Mouse (Mus musculus) right cerebral cortex, adult 2 months (tissue): ENCODE data around the gene Gm15155.
"Not testable (repeated sequence)": the region's sequence is repeated elsewhere in the genome, so short reads cannot be mapped to it uniquely, and the experiment has no call there.

Experiments used
- DNase-seq, 2 experiments: peaks; one replicate each; pipeline ENCODE4 v3.0.0; 2021 to 2022; ENCODE audit warnings: low spot score in 2 of 2

Gene Gm15155

GRCm38 (mm10) chrX:155624341-155624841 is at the start of gene Gm15155:
TSS of gene Gm15155 (plus strand) at chrX:155624741.
- DNase-seq = peak; percentile 34 to 42

GRCm38 (mm10) chrX:155579791-155580190 is 44.8 kb upstream of the Gm15155 start:
- DNase-seq = no peak

GRCm38 (mm10) chrX:155584586-155584985 is 40.0 kb upstream of the Gm15155 start:
- no peak for DNase-seq

- DNase-seq = no peak
Observed at GRCm38 (mm10) chrX:155591490-155591889, 33.1 kb upstream of the Gm15155 start.

- no peak for DNase-seq
Observed at GRCm38 (mm10) chrX:155592467-155592866, 32.1 kb upstream of the Gm15155 start.

- no peak for DNase-seq
Observed at GRCm38 (mm10) chrX:155594685-155595084, 29.9 kb upstream of the Gm15155 start.

GRCm38 (mm10) chrX:155596390-155596789 is 28.2 kb upstream of the Gm15155 start:
- DNase-seq = no peak

GRCm38 (mm10) chrX:155601196-155601595 is 23.3 kb upstream of the Gm15155 start:
- peak; percentile 51 to 67 for DNase-seq

- DNase-seq = peak in 1 of 2 experiments; percentile 4
Observed at GRCm38 (mm10) chrX:155622527-155622926, 2.0 kb upstream of the Gm15155 start.

- DNase-seq = peak in 1 of 2 experiments; percentile 31
Observed at GRCm38 (mm10) chrX:155622961-155623599, 1.5 kb upstream of the Gm15155 start.

GRCm38 (mm10) chrX:155623701-155624281 is 750 bp upstream of the Gm15155 start, which contains the start of gene Ptchd1:
TSS of gene Ptchd1 (minus strand) at chrX:155623814.
- peak in 1 of 2 experiments; percentile 14 for DNase-seq

- no peak for DNase-seq
Observed at GRCm38 (mm10) chrX:155624895-155625294, 354 bp downstream of the Gm15155 start.

- DNase-seq = peak; percentile 9 to 15
Observed at GRCm38 (mm10) chrX:155625671-155626196, 1.2 kb downstream of the Gm15155 start.

GRCm38 (mm10) chrX:155643975-155644374 is 19.4 kb downstream of the Gm15155 start:
- DNase-seq = peak; percentile 14 to 22

- no peak for DNase-seq
Observed at GRCm38 (mm10) chrX:155645975-155646374, 21.4 kb downstream of the Gm15155 start.

- DNase-seq = no peak
Observed at GRCm38 (mm10) chrX:155657971-155658370, 33.4 kb downstream of the Gm15155 start.

GRCm38 (mm10) chrX:155690440-155690839 is 65.9 kb downstream of the Gm15155 start:
- DNase-seq = not testable (repeated sequence)

- DNase-seq = no peak
Observed at GRCm38 (mm10) chrX:155724157-155724556, 99.6 kb downstream of the Gm15155 start.

- no peak for DNase-seq
Observed at GRCm38 (mm10) chrX:155728387-155728786, 103.8 kb downstream of the Gm15155 start.

- no peak for DNase-seq
Observed at GRCm38 (mm10) chrX:155888118-155888517, 263.6 kb downstream of the Gm15155 start.

- no peak for DNase-seq
Observed at GRCm38 (mm10) chrX:155900040-155900439, 275.5 kb downstream of the Gm15155 start.

- no peak for DNase-seq
Observed at GRCm38 (mm10) chrX:155901742-155902141, 277.2 kb downstream of the Gm15155 start.

GRCm38 (mm10) chrX:155903108-155903507 is 278.6 kb downstream of the Gm15155 start:
- no peak for DNase-seq
